Comparison of ENCODE assay signal across 22 mouse cellular contexts in genomic region chr3:85144425-85144824, GRCm38 (mm10).
DNase-seq lines count a peak whose midpoint lies in the region; ATAC-seq lines count a peak whose summit lies in the region.
"Had no signal": no experiment of that assay in that cellular context is flagged by ENCODE, and none has a peak within 500 bp of the region (broad histone marks: within the 10 kb centered on the region; RNA-seq: fewer than 3 reads in every experiment).

No protein-coding gene starts in this region.

- no peak overlapping the region for H3K27ac ChIP-seq in heart, embryonic 11.5 days (ENCODE audit: low read depth, low read length)
- H3K27ac ChIP-seq in hindbrain, embryonic 10.5 days = no peak overlapping the region
- H3K27ac ChIP-seq: embryonic facial prominence, embryonic 15.5 days; forebrain, embryonic 10.5 days; gastrocnemius, adult 2 months; hindbrain, embryonic 14.5 days had no signal

- peak; percentile 36 for DNase-seq in heart, adult 11 months
- peak; percentile 66 for DNase-seq in right cerebral cortex, adult 18-20 months
- DNase-seq in right cerebral cortex, postnatal 25 days = no peak
- DNase-seq in left cerebral cortex, postnatal 14 days (ENCODE audit: low spot score in 2 of 2) = peak; percentile 44 to 66
- no peak for DNase-seq in adrenal gland, postnatal 10 days
- DNase-seq in hindbrain, embryonic 10.5 days (ENCODE audit: low spot score) = no peak
- DNase-seq: adrenal gland, postnatal 25 days; cerebellum, adult 2 months; cerebellum, postnatal 10 days; embryo, embryonic 11 days; gastrocnemius, adult 2 months; gastrocnemius, postnatal 25 days; heart, postnatal 10 days; heart, postnatal 4 days had no signal

- no peaks in the 10 kb centered on the region for H3K27me3 ChIP-seq in heart, embryonic 11.5 days (ENCODE audit: control insufficient read depth, insufficient read depth, low read length)
- H3K27me3 ChIP-seq in hindbrain, embryonic 10.5 days (ENCODE audit: insufficient read depth, poor library complexity, severe bottlenecking) = no peaks in the 10 kb centered on the region
- H3K27me3 ChIP-seq: embryonic facial prominence, embryonic 15.5 days had no signal

- WGBS in heart, embryonic 11.5 days (ENCODE audit: insufficient replicate concordance) = 68% methylated on average over 3 of the region's 3 CpGs
- WGBS in hindbrain, embryonic 10.5 days = 85% methylated on average over 3 of the region's 3 CpGs

- no peak overlapping the region for H3K4me2 ChIP-seq in heart, embryonic 11.5 days
- H3K4me2 ChIP-seq: embryonic facial prominence, embryonic 15.5 days; hindbrain, embryonic 14.5 days had no signal

- no peak overlapping the region for H3K9ac ChIP-seq in heart, embryonic 11.5 days (ENCODE audit: low read depth, low read length)
- H3K9ac ChIP-seq: embryonic facial prominence, embryonic 15.5 days; hindbrain, embryonic 14.5 days had no signal

- H3K4me1 ChIP-seq in heart, embryonic 11.5 days (ENCODE audit: control insufficient read depth, insufficient read depth, low read length) = no peaks in the 10 kb centered on the region
- H3K4me1 ChIP-seq in hindbrain, embryonic 10.5 days (replicated peaks) = no peaks in the 10 kb centered on the region
- H3K4me1 ChIP-seq: embryonic facial prominence, embryonic 15.5 days; forebrain, embryonic 10.5 days had no signal

- intact Hi-C loops in left cerebral cortex, postnatal 14 days (cut with DNase I) = loop anchor here (10.0 kb wide), 1 partner anchor 320 kb away; no protein-coding TSS in a partner anchor

- H3K4me3 ChIP-seq in heart, embryonic 11.5 days (ENCODE audit: low read depth, low read length) = no peak overlapping the region
- no peak overlapping the region for H3K4me3 ChIP-seq in hindbrain, embryonic 10.5 days
- H3K4me3 ChIP-seq: embryonic facial prominence, embryonic 15.5 days; erythroblast, embryonic 14.5 days; forebrain, embryonic 10.5 days; gastrocnemius, adult 2 months had no signal

- H3K36me3 ChIP-seq in heart, embryonic 11.5 days (ENCODE audit: control insufficient read depth, insufficient read depth, low read length) = no peaks in the 10 kb centered on the region
- no peaks in the 10 kb centered on the region for H3K36me3 ChIP-seq in hindbrain, embryonic 10.5 days
- H3K36me3 ChIP-seq: embryonic facial prominence, embryonic 15.5 days; forebrain, embryonic 10.5 days had no signal

- H3K9me3 ChIP-seq in heart, embryonic 11.5 days (replicated peaks; ENCODE audit: control insufficient read depth, low read length) = no peaks in the 10 kb centered on the region
- no peaks in the 10 kb centered on the region for H3K9me3 ChIP-seq in hindbrain, embryonic 10.5 days
- H3K9me3 ChIP-seq: embryonic facial prominence, embryonic 15.5 days; forebrain, embryonic 10.5 days had no signal

- no peak for ATAC-seq in heart, embryonic 11.5 days (replicated peaks; ENCODE audit: insufficient number of reproducible peaks, low FRiP score, low TSS enrichment)
- ATAC-seq: activated CD4-positive, CD25-positive, alpha-beta regulatory T cell, adult 4 months; forebrain, embryonic 14.5 days; Patski had no signal

Comparison
In these comparisons a context has a peak if more than half of its experiments do, and no peak if none do; other contexts are left out.
1. DNase-seq: peak in heart, adult 11 months (single experiment), right cerebral cortex, adult 18-20 months (single experiment) and left cerebral cortex, postnatal 14 days (2 of 2); none in right cerebral cortex, postnatal 25 days (single experiment), adrenal gland, postnatal 10 days (single experiment) and hindbrain, embryonic 10.5 days (single experiment).